Mouse (Mus musculus) left cerebral cortex, postnatal 14 days (tissue): ENCODE measurements around the gene Arhgef12. TPM values are rescaled to one million over a fixed set of nuclear protein-coding genes. Genes with fewer than 3 reads are reported as not detected.

Source experiments
- DNase-seq, 2 experiments: peaks; one replicate each; pipeline ENCODE4 v3.0.0; 2021 to 2022; ENCODE audit warnings: low spot score in 2 of 2, mixed read lengths in 1 of 2
- intact Hi-C: fragments of 180-260 bp; cut with DNase I; formaldehyde crosslinking; loops from one replicate; pipeline ENCODE4 v1.15.1; 2025
- total RNA-seq, 2 experiments: library from RNA; stranded (reverse); gene quantifications; 2 replicates each; pipeline ENCODE4 v1.2.3; 2021

The Arhgef12 gene
- total RNA-seq, 2 experiments from 2014 or later = 156 to 159 TPM

- intact Hi-C loops = no loop called here
- no peak for DNase-seq
Observed at GRCm38 (mm10) chr9:43114833-43115232, 7.8 kb upstream of the Arhgef12 start.

DNA sequence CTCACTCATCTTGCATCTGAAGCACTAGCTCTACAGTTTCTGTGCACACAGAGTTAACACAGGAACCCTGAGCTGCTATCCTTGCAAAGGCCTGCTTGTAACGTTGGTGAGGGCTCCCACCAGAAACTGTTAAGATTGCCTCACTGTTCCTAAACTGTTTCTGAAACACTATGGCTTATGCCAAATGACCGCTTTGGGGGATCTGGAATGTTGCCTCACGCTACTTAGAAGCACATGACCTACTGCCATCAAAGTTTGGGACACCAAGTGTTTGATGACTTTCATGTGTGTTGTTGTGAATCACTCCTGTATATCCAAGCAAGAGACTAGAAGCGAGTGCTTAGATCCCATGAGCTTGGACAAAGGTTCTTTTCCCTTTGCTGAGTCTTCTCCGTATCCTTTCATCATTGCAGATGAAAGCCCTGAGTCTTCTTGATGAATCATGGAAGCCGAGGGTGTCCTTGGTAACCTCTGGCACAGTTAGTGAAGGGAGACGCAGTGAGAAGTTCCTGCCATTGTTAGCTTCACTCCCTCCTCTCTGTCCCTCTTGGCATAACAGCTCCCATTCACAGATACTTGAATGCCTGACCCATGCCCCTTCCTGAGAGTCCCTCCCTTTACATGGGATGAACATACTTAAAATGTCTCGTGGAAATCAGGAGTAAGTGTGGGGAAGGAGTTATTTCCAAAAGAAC, 3.4 kb upstream of the Arhgef12 start:
- intact Hi-C loops = no loop called here
- DNase-seq = no peak

GRCm38 (mm10) chr9:43109125-43109524, 2.1 kb upstream of the Arhgef12 start:
- intact Hi-C loops = no loop called here

GRCm38 (mm10) chr9:43108721-43109120, 1.7 kb upstream of the Arhgef12 start:
- DNase-seq = no peak
- intact Hi-C loops = no loop called here

More at GRCm38 (mm10) chr9:43109125-43109524, 2.1 kb upstream of the Arhgef12 start:
- DNase-seq = no peak

DNA sequence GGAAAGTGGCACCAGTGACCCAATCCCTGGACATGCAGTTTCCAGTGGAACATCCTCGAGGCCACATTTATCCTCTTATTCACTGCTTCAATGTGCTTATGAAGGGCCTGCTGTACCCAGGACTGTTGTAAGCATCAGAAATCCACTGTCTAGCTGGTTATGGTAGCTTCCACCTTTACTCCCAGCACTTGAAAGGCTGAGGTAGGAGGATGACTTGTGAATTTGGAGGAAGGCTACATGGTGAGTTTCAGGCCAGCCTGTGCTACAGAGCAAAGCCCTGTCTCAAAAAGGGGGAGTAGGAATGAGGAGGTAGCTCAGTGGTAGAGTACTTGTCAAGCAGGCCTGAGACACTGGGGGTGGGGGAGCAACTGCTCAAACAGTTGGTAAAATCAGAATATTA, 1.0 kb upstream of the Arhgef12 start:
- intact Hi-C loops = no loop called here
- DNase-seq = no peak

- DNase-seq = no peak
- intact Hi-C loops = loop anchor here (2.0 kb wide), 1 partner anchor 107 kb away; no protein-coding TSS in a partner anchor
Observed at GRCm38 (mm10) chr9:43107555-43107954, 516 bp upstream of the Arhgef12 start.

- DNase-seq = peak in 1 of 2 experiments; percentile 40
- intact Hi-C loops = loop anchor here (2.0 kb wide), 1 partner anchor 106 kb away; no protein-coding TSS in a partner anchor
Observed at GRCm38 (mm10) chr9:43106426-43107186, 433 bp downstream of the Arhgef12 start.

GRCm38 (mm10) chr9:43105664-43106361, 1.2 kb downstream of the Arhgef12 start:
- DNase-seq = peak; percentile 90 to 92
- intact Hi-C loops = loop anchor here (2.0 kb wide), 1 partner anchor 105 kb away; no protein-coding TSS in a partner anchor

DNA sequence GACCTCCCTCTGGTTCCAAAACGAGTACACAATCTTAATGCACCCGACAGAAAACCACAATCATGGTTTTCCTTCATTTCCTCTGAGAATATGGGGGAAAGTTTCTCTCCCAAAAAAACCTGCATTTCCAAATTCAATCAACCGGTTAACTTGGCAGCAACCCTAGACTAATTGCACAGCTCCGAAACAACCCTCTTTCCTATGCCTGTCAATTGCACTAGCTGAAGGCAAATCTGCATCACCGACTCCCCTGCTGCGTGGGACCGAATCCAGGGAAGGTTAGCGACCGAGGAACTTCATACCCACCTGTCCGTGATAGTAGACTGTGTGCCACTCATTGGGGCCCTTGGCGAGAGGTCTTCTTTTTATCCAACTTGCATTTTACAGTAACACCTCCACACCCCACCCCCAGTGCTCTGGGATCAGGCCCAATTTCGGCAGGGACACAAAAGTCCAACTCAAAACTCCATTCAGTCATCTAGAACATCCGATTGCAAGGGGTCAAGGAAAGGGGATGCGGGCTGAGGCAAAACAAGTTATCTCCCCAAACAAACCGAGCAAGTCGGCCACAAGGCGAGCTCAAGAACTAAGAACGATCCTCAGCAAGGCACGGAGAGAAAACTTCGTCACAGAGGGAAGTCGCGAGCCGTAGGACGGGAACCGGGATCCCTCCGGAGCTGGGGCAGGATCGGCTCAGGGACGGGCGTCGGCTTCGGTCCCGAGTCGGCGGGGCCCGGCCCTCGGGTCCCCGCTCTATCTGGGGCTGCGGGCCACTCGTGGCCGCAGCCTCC, 2.0 kb downstream of the Arhgef12 start:
- intact Hi-C loops = no loop called here
- DNase-seq = no peak

GRCm38 (mm10) chr9:43104526-43104872, 2.5 kb downstream of the Arhgef12 start:
- no peak for DNase-seq
- intact Hi-C loops = no loop called here

DNA sequence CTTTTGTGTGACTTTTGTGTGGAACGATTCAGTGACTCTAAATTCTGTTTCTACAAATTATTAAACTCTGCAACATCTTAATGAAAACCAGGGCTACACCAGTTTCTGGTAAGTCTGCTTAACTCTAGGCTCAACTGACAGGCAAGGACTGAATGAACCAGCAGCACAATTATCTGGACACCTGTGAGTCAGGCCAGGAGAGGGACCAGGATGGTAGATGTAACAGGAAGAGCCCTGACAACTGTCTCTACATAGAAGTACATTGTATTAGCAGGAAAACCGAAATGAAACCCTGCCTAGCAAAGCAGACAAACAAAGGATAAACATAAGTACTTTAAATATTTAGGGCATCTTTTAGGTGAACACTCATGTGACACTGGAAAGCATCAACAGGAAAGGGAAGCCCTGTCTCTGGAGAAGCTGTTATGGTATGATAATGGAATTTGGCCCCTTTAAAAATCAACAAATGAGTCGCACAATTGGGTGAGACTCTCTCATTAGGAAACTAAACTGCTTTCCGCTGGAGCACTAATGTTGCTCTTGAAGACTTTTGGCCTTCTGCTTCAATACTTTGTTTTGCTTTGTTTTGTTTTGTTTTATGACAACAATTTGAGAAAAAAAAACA, 3.3 kb downstream of the Arhgef12 start:
- no peak for DNase-seq
- intact Hi-C loops = no loop called here

DNA sequence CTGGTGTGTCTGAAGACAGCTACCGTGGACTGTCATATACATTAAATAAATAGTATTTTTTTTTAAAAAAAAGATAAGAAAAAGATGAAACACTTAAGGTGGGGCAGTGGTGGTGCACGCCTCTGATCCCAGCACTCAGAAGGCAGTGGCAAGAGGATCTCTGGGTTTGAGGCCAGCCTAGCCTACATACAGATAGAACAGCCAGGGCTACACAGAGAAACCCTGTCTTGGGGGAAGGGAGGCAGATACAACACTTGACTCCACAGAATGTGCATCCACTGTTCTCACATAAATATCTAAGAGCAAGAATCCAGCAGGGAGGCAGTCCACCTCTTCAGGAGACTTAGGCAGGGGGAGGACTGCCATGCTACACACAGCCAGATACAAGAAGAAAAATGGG, 4.1 kb downstream of the Arhgef12 start:
- intact Hi-C loops = no loop called here
- DNase-seq = no peak

GRCm38 (mm10) chr9:43101936-43102595, 5.0 kb downstream of the Arhgef12 start:
- DNase-seq = no peak
- intact Hi-C loops = no loop called here

DNA sequence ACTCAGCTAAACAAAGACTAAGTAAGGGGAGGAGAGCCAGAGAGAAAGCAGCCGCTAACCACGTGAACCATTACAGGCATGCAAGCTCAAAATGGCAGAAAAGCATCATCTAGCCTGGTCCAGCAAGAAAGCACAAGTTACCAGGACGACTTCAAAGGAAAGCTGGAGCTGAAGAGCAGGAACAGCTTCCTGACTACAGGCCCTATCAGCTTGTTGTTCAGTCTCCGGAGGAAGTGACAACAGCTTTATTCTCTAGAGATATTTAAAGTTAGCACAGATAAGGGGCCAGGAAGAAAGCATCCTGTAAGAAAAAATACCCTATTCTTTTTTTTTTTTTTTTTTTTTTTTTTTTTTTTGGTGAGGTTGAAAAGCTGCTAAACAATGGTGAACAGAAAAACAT, 8.1 kb downstream of the Arhgef12 start:
- no peak for DNase-seq
- intact Hi-C loops = no loop called here

- no peak for DNase-seq
- intact Hi-C loops = no loop called here
Observed at GRCm38 (mm10) chr9:43097801-43098557, 9.1 kb downstream of the Arhgef12 start.

DNA sequence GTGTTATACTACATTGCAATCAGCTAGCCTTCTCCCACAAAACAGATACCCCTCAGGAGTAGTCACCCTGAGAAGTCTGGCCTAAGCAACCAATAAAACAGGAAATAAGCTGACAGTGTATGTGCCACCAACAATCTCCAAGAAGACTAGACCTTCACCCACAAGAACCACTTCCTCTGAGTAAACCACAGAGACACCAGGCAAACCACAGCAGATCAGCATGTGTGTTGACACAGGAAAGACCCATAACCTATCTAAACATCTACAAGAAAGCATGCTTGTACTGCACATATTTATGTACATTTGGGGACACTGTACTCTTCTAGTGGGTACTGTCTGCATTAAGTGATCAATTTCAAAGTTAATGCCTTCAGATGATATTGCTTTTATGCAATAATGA, 10.7 kb downstream of the Arhgef12 start:
- no peak for DNase-seq
- intact Hi-C loops = no loop called here

DNA sequence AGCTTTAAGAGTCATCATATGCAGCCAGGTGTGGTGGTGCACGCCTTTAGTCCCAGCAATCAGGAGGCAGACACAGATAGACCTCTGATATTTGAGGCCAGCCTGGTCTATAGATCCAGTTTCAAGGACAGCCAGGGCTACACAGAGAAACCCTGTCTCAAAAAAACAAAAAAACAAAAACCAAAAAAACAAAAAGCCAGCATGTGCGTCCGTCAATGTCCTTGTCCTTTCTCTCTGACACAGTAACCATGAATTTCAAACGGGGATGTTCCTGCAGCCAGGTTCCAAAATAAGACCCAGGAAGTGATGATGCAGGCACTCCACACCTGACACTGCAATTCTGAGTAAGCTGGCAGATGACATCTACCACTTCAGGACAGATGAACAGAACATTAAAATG, 12.2 kb downstream of the Arhgef12 start:
- intact Hi-C loops = no loop called here
- no peak for DNase-seq

DNA sequence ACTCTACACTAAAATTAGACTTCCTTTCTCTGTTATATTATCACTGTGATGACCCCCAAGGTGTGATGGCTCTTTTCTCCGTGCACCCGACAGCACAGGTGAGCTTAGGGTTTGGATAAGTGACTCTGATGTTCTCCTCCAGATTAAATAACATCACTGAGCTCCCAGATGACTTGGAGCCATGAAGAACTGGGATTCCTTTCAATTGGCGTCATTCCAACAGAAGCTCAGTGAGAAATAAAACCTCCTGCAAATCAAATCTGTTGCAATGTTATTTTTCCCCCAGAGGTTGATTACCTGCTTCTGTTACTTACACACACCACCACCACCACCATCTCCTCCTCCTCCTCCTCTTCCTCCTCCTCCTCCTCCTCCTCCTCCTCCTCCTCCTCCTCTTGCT, 13.2 kb downstream of the Arhgef12 start:
- peak in 1 of 2 experiments; percentile 66 for DNase-seq
- intact Hi-C loops = no loop called here
